Mouse (Mus musculus) MEL (cell line): Measurements from ENCODE around the gene Mrpl37. TPM values are rescaled to one million over a fixed set of nuclear protein-coding genes. Genes with fewer than 3 reads are reported as not detected.

ENCODE experiments used
- DNase-seq: peaks from one replicate; pipeline ENCODE4 v3.0.0; 2011; ENCODE audit warnings: low read depth, low spot score
- H3K27ac ChIP-seq: 2 replicates; pipeline ENCODE4 v1.5.1; 2012; ENCODE audit warnings: low read depth, mild to moderate bottlenecking, control low read depth, low read length, moderate library complexity; ENCODE audit not compliant: control insufficient read depth
- H3K27me3 ChIP-seq, 2 experiments: fragments of 150-350 bp in 1 of 2; sonication (generic) in 1 of 2; 2 replicates each; pipeline ENCODE4 v1.6.1; 2012; ENCODE audit warnings: low read length in 2 of 2, mild to moderate bottlenecking in 2 of 2, improper control_type of control experiment in 1 of 2, moderate library complexity in 1 of 2; ENCODE audit not compliant: insufficient read depth in 2 of 2, control insufficient read depth in 1 of 2
- H3K36me3 ChIP-seq, 2 experiments: 2 replicates each; pipeline ENCODE4 v1.6.1; 2012 to 2014; ENCODE audit warnings: low read length in 2 of 2, improper control_type of control experiment in 1 of 2, inconsistent platforms in 1 of 2, mild to moderate bottlenecking in 1 of 2; ENCODE audit not compliant: insufficient read depth in 2 of 2, control insufficient read depth in 1 of 2
- H3K4me1 ChIP-seq, 2 experiments: fragments of 150-350 bp in 1 of 2; sonication (generic) in 1 of 2; 2 replicates each; pipeline ENCODE4 v1.6.1; 2012; ENCODE audit warnings: low read length in 2 of 2, improper control_type of control experiment in 1 of 2, mild to moderate bottlenecking in 1 of 2; ENCODE audit not compliant: insufficient read depth in 2 of 2, control insufficient read depth in 1 of 2
- H3K4me3 ChIP-seq, 2 experiments: fragments of 150-350 bp in 1 of 2; sonication (generic) in 1 of 2; 2 replicates each; pipeline ENCODE4 v1.5.1; 2012; ENCODE audit warnings: low read depth in 2 of 2, low read length in 2 of 2, mild to moderate bottlenecking in 2 of 2, moderate library complexity in 2 of 2, control low read depth in 1 of 2, improper control_type of control experiment in 1 of 2; ENCODE audit not compliant: control insufficient read depth in 1 of 2, insufficient read depth in 1 of 2
- H3K79me2 ChIP-seq: 2 replicates; pipeline ENCODE4 v1.6.1; 2012; ENCODE audit warnings: mild to moderate bottlenecking, low read length, moderate library complexity; ENCODE audit not compliant: control insufficient read depth, poor library complexity, insufficient read depth
- H3K9ac ChIP-seq: 2 replicates; pipeline ENCODE4 v1.6.1; 2012; ENCODE audit warnings: low read depth, mild to moderate bottlenecking, control low read depth, low read length, moderate library complexity; ENCODE audit not compliant: control insufficient read depth, poor library complexity, severe bottlenecking
- H3K9me3 ChIP-seq: fragments of 150-350 bp; sonication (generic); replicated peaks from 2 replicates; pipeline ENCODE4 v1.6.1; 2012; ENCODE audit warnings: mild to moderate bottlenecking, low read length, improper control_type of control experiment, moderate library complexity; ENCODE audit not compliant: insufficient read depth
- BHLHE40 ChIP-seq: IDR thresholded peaks from 2 replicates; pipeline ENCODE4 v1.6.1; 2012; ENCODE audit warnings: low read depth, mild to moderate bottlenecking, inconsistent platforms, low read length, improper control_type of control experiment, borderline replicate concordance
- CHD2 ChIP-seq: IDR thresholded peaks from 2 replicates; pipeline ENCODE4 v1.6.1; 2011; ENCODE audit warnings: low read length, improper control_type of control experiment
- CTCF ChIP-seq, 3 experiments: IDR thresholded peaks in 2 of 3; conservative IDR thresholded peaks in 1 of 3; 2 replicates each; pipeline ENCODE4 v1.5.1; 2011 to 2012; ENCODE audit warnings: low read length in 3 of 3, low read depth in 2 of 3, mild to moderate bottlenecking in 2 of 3, improper control_type of control experiment in 1 of 3, inconsistent platforms in 1 of 3, mixed read lengths in 1 of 3, moderate library complexity in 1 of 3; ENCODE audit not compliant: control insufficient read depth in 1 of 3, insufficient read depth in 1 of 3, poor library complexity in 1 of 3, severe bottlenecking in 1 of 3
- E2F4 ChIP-seq: IDR thresholded peaks from 2 replicates; pipeline ENCODE4 v1.6.1; 2011; ENCODE audit warnings: low read depth, low read length, improper control_type of control experiment, borderline replicate concordance
- ETS1 ChIP-seq: IDR thresholded peaks from 2 replicates; pipeline ENCODE4 v1.6.1; 2012; ENCODE audit warnings: low read depth, mild to moderate bottlenecking, inconsistent platforms, low read length, improper control_type of control experiment, moderate library complexity
- GATA1 ChIP-seq: IDR thresholded peaks from 2 replicates; pipeline ENCODE4 v1.6.1; 2011; ENCODE audit warnings: low read depth, low read length, improper control_type of control experiment
- HCFC1 ChIP-seq: IDR thresholded peaks from 2 replicates; pipeline ENCODE4 v1.6.1; 2012; ENCODE audit warnings: low read depth, mild to moderate bottlenecking, inconsistent platforms, low read length, improper control_type of control experiment, moderate library complexity
- JUND ChIP-seq: IDR thresholded peaks from 2 replicates; pipeline ENCODE4 v1.6.1; 2011; ENCODE audit warnings: low read depth, mild to moderate bottlenecking, improper control_type of control experiment, low read length
- KAT2A ChIP-seq: conservative IDR thresholded peaks from 2 replicates; pipeline ENCODE4 v1.6.1; 2012; ENCODE audit warnings: low read depth, low read length, improper control_type of control experiment, inconsistent platforms
- MAFK ChIP-seq: IDR thresholded peaks from 2 replicates; pipeline ENCODE4 v1.6.1; 2011; ENCODE audit warnings: low read depth, mild to moderate bottlenecking, low read length, improper control_type of control experiment, borderline replicate concordance
- MAX ChIP-seq: IDR thresholded peaks from 2 replicates; pipeline ENCODE4 v1.6.1; 2011; ENCODE audit warnings: low read length, improper control_type of control experiment
- MAZ ChIP-seq: IDR thresholded peaks from 2 replicates; pipeline ENCODE4 v1.6.1; 2012; ENCODE audit warnings: low read depth, mild to moderate bottlenecking, inconsistent platforms, low read length, improper control_type of control experiment
- MXI1 ChIP-seq: IDR thresholded peaks from 2 replicates; pipeline ENCODE4 v1.6.1; 2011; ENCODE audit warnings: mild to moderate bottlenecking, low read depth, low read length, improper control_type of control experiment
- MYB ChIP-seq: IDR thresholded peaks from 2 replicates; pipeline ENCODE4 v1.6.1; 2011; ENCODE audit warnings: mild to moderate bottlenecking, low read depth, low read length, improper control_type of control experiment
- MYC ChIP-seq: IDR thresholded peaks from 2 replicates; pipeline ENCODE4 v1.6.1; 2011; ENCODE audit warnings: low read depth, mild to moderate bottlenecking, low read length, improper control_type of control experiment, moderate library complexity
- NELFE ChIP-seq: IDR thresholded peaks from 2 replicates; pipeline ENCODE4 v1.6.1; 2011; ENCODE audit warnings: low read depth, low read length, improper control_type of control experiment
- POLR2A ChIP-seq, 2 experiments: IDR thresholded peaks; 2 replicates each; pipeline ENCODE4 v1.6.1; 2011 to 2012; ENCODE audit warnings: low read length in 2 of 2, mild to moderate bottlenecking in 2 of 2, control low read depth in 1 of 2, improper control_type of control experiment in 1 of 2, low read depth in 1 of 2, moderate library complexity in 1 of 2; ENCODE audit not compliant: control insufficient read depth in 1 of 2, insufficient read depth in 1 of 2, poor library complexity in 1 of 2
- POLR2AphosphoS2 ChIP-seq: IDR thresholded peaks from 2 replicates; pipeline ENCODE4 v1.6.1; 2011; ENCODE audit warnings: low read length, improper control_type of control experiment
- POLR2AphosphoS5 ChIP-seq: IDR thresholded peaks from 2 replicates; pipeline ENCODE4 v1.6.1; 2012; ENCODE audit warnings: low read depth, borderline replicate concordance, mild to moderate bottlenecking, inconsistent platforms, low read length, moderate library complexity, mixed read lengths
- RAD21 ChIP-seq: IDR thresholded peaks from 2 replicates; pipeline ENCODE4 v1.6.1; 2011; ENCODE audit warnings: mild to moderate bottlenecking, low read depth, low read length, improper control_type of control experiment
- SIN3A ChIP-seq: IDR thresholded peaks from 2 replicates; pipeline ENCODE4 v1.6.1; 2012; ENCODE audit warnings: low read length, improper control_type of control experiment, inconsistent platforms
- TBP ChIP-seq: IDR thresholded peaks from 2 replicates; pipeline ENCODE4 v1.8.0; 2011; ENCODE audit warnings: low read depth, low read length, improper control_type of control experiment
- TCF12 ChIP-seq: IDR thresholded peaks from 2 replicates; pipeline ENCODE4 v1.6.1; 2014; ENCODE audit warnings: low read depth, mild to moderate bottlenecking, inconsistent platforms, low read length, improper control_type of control experiment, moderate library complexity
- UBTF ChIP-seq: IDR thresholded peaks from 2 replicates; pipeline ENCODE4 v1.6.1; 2012; ENCODE audit warnings: low read depth, mild to moderate bottlenecking, inconsistent platforms, low read length, improper control_type of control experiment, moderate library complexity, borderline replicate concordance; ENCODE audit not compliant: insufficient read depth
- USF2 ChIP-seq, 2 experiments: IDR thresholded peaks; 2 replicates each; pipeline ENCODE4 v1.6.1; 2011 to 2012; ENCODE audit warnings: improper control_type of control experiment in 2 of 2, low read length in 2 of 2, borderline replicate concordance in 1 of 2, inconsistent platforms in 1 of 2, low read depth in 1 of 2, mild to moderate bottlenecking in 1 of 2; ENCODE audit not compliant: insufficient read depth in 1 of 2
- ZC3H11A ChIP-seq: IDR thresholded peaks from 2 replicates; pipeline ENCODE4 v1.6.1; 2012; ENCODE audit warnings: low read depth, mild to moderate bottlenecking, inconsistent platforms, low read length, improper control_type of control experiment
- ZKSCAN1 ChIP-seq: IDR thresholded peaks from 2 replicates; pipeline ENCODE4 v1.6.1; 2012; ENCODE audit warnings: low read depth, mild to moderate bottlenecking, inconsistent platforms, low read length, improper control_type of control experiment, moderate library complexity
- ZMIZ1 ChIP-seq: IDR thresholded peaks from 2 replicates; pipeline ENCODE4 v1.6.1; 2012; ENCODE audit warnings: low read depth, mild to moderate bottlenecking, inconsistent platforms, low read length, improper control_type of control experiment, moderate library complexity
- ZNF384 ChIP-seq: IDR thresholded peaks from 2 replicates; pipeline ENCODE4 v1.6.1; 2012; ENCODE audit warnings: low read depth, mild to moderate bottlenecking, inconsistent platforms, low read length, improper control_type of control experiment
- polyA plus RNA-seq, 2 experiments: library from polyadenylated mRNA; stranded (reverse) in 1 of 2; unstranded in 1 of 2; fragments of >175 nt in 1 of 2; fragments of >200 nt in 1 of 2; gene quantifications; 2 replicates each; pipeline versions ENCODE4 v1.2.1 to v1.2.4; 2012; ENCODE audit warnings: low replicate concordance in 2 of 2, low read depth in 1 of 2; ENCODE audit not compliant: insufficient read length in 2 of 2, insufficient read depth in 1 of 2, missing spikeins in 1 of 2
- total RNA-seq: library from RNA; depleted of rRNA; stranded (reverse); fragments of 300-350 nt; gene quantifications from 2 replicates; pipeline ENCODE4 v1.2.3, GENCODE M21; 2012

Gene Mrpl37
- total and polyA plus RNA-seq, 3 experiments: 73.1 to 423 (median 153) TPM

DNA sequence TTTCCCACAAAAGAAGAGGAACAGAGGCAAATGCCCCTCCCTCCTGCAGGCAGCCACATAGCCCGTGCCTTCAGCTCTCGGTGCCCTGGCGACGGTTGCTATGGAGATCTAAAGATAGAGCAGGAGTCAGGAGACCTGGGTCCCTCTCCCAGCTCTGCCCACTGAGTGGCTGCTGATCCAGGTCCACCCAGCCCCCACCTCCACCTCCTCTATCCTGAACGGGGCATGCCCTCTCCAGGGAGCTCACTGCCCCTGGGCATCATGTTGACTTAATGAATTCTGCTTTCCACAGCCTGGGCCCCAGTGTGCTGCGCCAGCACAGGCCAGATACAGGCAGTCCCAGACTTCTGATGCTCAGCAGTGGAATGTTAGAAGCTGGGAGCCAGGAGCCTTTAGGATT, 18.2 kb upstream of the Mrpl37 start:
- TF ChIP-seq TCF12 (no peak), TBP (no peak), NELFE (no peak), ZMIZ1 (no peak), CHD2 (no peak), ZNF384 (no peak), MAZ (no peak), GATA1 (no peak), POLR2AphosphoS5 (no peak), CTCF (IDR thresholded peaks at IDR 0.05 in 2 of 3, conservative IDR thresholded peaks at IDR 0.05 in 1 of 3; ENCODE audit: control insufficient read depth in 1 of 3, insufficient read depth in 1 of 3, low read depth in 2 of 3, low read length in 3 of 3, poor library complexity in 1 of 3, severe bottlenecking in 1 of 3) (no peak), MYB (no peak), UBTF (no peak), MXI1 (no peak), ETS1 (no peak), MYC (no peak), BHLHE40 (no peak), MAX (no peak), USF2 (IDR thresholded peaks at IDR 0.05; ENCODE audit: borderline replicate concordance in 1 of 2, insufficient read depth in 1 of 2, low read depth in 1 of 2, low read length in 2 of 2) (no peak)
- peak; percentile 20 for DNase-seq
- Histone ChIP-seq H3K4me1 (peaks cover 0 to 15% of the 10 kb centered on the region in 2 experiments; a peak in 1 of 4 replicates), H3K27ac (no peak overlapping the region), H3K36me3 (peaks cover 0 to 3% of the 10 kb centered on the region in 2 experiments; a peak in 2 of 4 replicates), H3K9ac (no peak overlapping the region), H3K9me3 (no peaks in the 10 kb centered on the region), H3K27me3 (no peaks in the 10 kb centered on the region), H3K79me2 (no peaks in the 10 kb centered on the region), H3K4me3 (no peak overlapping the region)

GRCm38 (mm10) chr4:107084343-107084742, 17.7 kb upstream of the Mrpl37 start:
- Histone ChIP-seq H3K9me3 (no peaks in the 10 kb centered on the region), H3K4me1 (peaks cover 0 to 15% of the 10 kb centered on the region in 2 experiments; a peak in 1 of 4 replicates), H3K4me3 (no peak overlapping the region), H3K36me3 (peaks cover 0 to 3% of the 10 kb centered on the region in 2 experiments; a peak in 2 of 4 replicates), H3K9ac (no peak overlapping the region), H3K27ac (no peak overlapping the region), H3K27me3 (no peaks in the 10 kb centered on the region), H3K79me2 (no peaks in the 10 kb centered on the region)
- no peak for DNase-seq
- TF ChIP-seq MXI1 (no peak), POLR2AphosphoS2 (no peak), HCFC1 (no peak), JUND (no peak), BHLHE40 (no peak), SIN3A (no peak), CHD2 (no peak), POLR2A (IDR thresholded peaks at IDR 0.05; ENCODE audit: control insufficient read depth in 1 of 2, insufficient read depth in 1 of 2, low read depth in 1 of 2, low read length in 2 of 2, poor library complexity in 1 of 2) (no peak), RAD21 (no peak), ZKSCAN1 (no peak), NELFE (no peak), TBP (no peak), CTCF (IDR thresholded peaks at IDR 0.05 in 2 of 3, conservative IDR thresholded peaks at IDR 0.05 in 1 of 3; ENCODE audit: control insufficient read depth in 1 of 3, insufficient read depth in 1 of 3, low read depth in 2 of 3, low read length in 3 of 3, poor library complexity in 1 of 3, severe bottlenecking in 1 of 3) (no peak), MAX (no peak), ZNF384 (no peak), E2F4 (no peak), KAT2A (no peak), POLR2AphosphoS5 (no peak), MAFK (no peak), ZC3H11A (no peak)
